Mouse (Mus musculus): ENCODE data around the gene Fggy. TPM values are rescaled to one million over a fixed set of nuclear protein-coding genes. Genes with fewer than 3 reads are reported as not detected.

The Fggy gene
- total and polyA plus RNA-seq, 3 experiments: not detected

DNA sequence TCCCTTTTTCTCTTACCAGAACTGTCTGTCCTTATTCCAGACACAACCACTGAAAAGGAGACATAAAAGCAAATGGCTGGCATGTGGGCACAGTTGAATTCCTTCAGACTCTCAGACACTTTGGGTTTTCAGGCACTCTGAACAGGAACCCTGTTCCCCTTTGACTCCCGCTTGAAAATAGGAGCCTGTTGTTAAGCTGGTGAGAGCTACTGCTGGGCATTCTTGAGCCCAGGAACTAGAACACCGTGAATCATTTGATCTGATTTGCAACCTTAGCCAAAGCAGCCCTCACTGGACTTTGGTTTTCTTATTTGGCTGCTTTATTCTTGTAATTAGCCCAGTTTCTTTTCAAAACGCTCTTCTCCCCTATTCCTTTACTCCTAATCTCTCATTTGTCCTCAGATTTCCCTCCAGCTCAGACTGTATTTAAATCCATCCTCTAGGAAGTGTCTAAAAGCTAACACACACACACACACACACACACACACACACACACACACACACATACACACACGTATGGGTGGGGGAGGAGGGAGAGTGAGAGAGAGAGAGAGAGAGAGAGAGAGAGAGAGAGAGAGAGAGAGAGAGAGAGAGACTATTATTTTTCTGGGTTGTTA lies 96.1 kb downstream of the Fggy start:
- no peaks in the 10 kb centered on the region for H3K79me2 ChIP-seq (ENCODE audit: control insufficient read depth, insufficient read depth, low read length, poor library complexity)
- DNase-seq (ENCODE audit: low read depth, low spot score): no peak
- no peaks in the 10 kb centered on the region for H3K27me3 ChIP-seq (ENCODE audit: control insufficient read depth in 1 of 2, insufficient read depth in 2 of 2, low read length in 2 of 2)
- H3K27ac ChIP-seq (ENCODE audit: control insufficient read depth, low read depth, low read length): no peak overlapping the region
- no peak for TF ChIP-seq POLR2A (IDR thresholded peaks at IDR 0.05; ENCODE audit: control insufficient read depth in 1 of 2, insufficient read depth in 1 of 2, low read depth in 1 of 2, low read length in 2 of 2, poor library complexity in 1 of 2)
- TF ChIP-seq BHLHE40 (IDR thresholded peaks at IDR 0.05; ENCODE audit: borderline replicate concordance, low read depth, low read length): no peak
- no peak for TF ChIP-seq ZMIZ1 (IDR thresholded peaks at IDR 0.05; ENCODE audit: low read depth, low read length)
- no peak for TF ChIP-seq RCOR1 (IDR thresholded peaks at IDR 0.05; ENCODE audit: low read depth, low read length)
- no peak for TF ChIP-seq MXI1 (IDR thresholded peaks at IDR 0.05; ENCODE audit: low read depth, low read length)
- no peak for TF ChIP-seq USF1 (IDR thresholded peaks at IDR 0.05; ENCODE audit: low read depth, low read length)
- TF ChIP-seq MYB (IDR thresholded peaks at IDR 0.05; ENCODE audit: low read depth, low read length): no peak
- TF ChIP-seq USF2 (IDR thresholded peaks at IDR 0.05; ENCODE audit: borderline replicate concordance in 1 of 2, insufficient read depth in 1 of 2, low read depth in 1 of 2, low read length in 2 of 2): no peak
- no peak overlapping the region for H3K4me3 ChIP-seq (ENCODE audit: control insufficient read depth in 1 of 2, insufficient read depth in 1 of 2, low read depth in 2 of 2, low read length in 2 of 2)
- no peaks in the 10 kb centered on the region for H3K4me1 ChIP-seq (ENCODE audit: control insufficient read depth in 1 of 2, insufficient read depth in 2 of 2, low read length in 2 of 2)
- H3K36me3 ChIP-seq (ENCODE audit: control insufficient read depth in 1 of 2, insufficient read depth in 2 of 2, low read length in 2 of 2): no peaks in the 10 kb centered on the region
- no peak overlapping the region for H3K9ac ChIP-seq (ENCODE audit: control insufficient read depth, low read depth, low read length, poor library complexity, severe bottlenecking)
- no peaks in the 10 kb centered on the region for H3K9me3 ChIP-seq (replicated peaks; ENCODE audit: insufficient read depth, low read length)

DNA sequence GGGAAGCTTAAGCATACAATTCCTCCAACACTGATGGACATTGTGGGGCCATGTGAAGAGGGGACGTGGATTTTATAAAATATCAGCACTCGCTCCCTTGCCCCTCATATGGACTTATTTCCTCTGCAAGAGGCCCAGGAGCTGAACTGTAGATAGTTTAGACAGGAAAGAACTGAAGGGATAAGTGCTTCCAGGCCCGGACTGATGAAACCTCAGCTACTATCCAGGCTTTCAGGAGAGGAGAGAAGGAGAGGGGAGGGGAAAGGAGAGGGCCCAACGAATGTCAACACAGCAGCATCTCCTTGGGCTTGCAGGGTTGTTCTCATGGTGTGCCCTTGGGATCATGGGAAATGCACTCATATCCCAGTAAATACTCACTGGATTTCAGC lies 96.6 kb downstream of the Fggy start:
- Histone ChIP-seq H3K36me3 (ENCODE audit: control insufficient read depth in 1 of 2, insufficient read depth in 2 of 2, low read length in 2 of 2) (no peaks in the 10 kb centered on the region), H3K79me2 (ENCODE audit: control insufficient read depth, insufficient read depth, low read length, poor library complexity) (no peaks in the 10 kb centered on the region), H3K4me3 (ENCODE audit: control insufficient read depth in 1 of 2, insufficient read depth in 1 of 2, low read depth in 2 of 2, low read length in 2 of 2) (no peak overlapping the region), H3K27ac (ENCODE audit: control insufficient read depth, low read depth, low read length) (no peak overlapping the region), H3K4me1 (ENCODE audit: control insufficient read depth in 1 of 2, insufficient read depth in 2 of 2, low read length in 2 of 2) (no peaks in the 10 kb centered on the region), H3K9me3 (replicated peaks; ENCODE audit: insufficient read depth, low read length) (no peaks in the 10 kb centered on the region), H3K27me3 (ENCODE audit: control insufficient read depth in 1 of 2, insufficient read depth in 2 of 2, low read length in 2 of 2) (no peaks in the 10 kb centered on the region), H3K9ac (ENCODE audit: control insufficient read depth, low read depth, low read length, poor library complexity, severe bottlenecking) (no peak overlapping the region)
- TF ChIP-seq TCF12 (IDR thresholded peaks at IDR 0.05; ENCODE audit: low read depth, low read length): no peak
- no peak for TF ChIP-seq ZMIZ1 (IDR thresholded peaks at IDR 0.05; ENCODE audit: low read depth, low read length)
- DNase-seq (ENCODE audit: low read depth, low spot score): no peak

DNA sequence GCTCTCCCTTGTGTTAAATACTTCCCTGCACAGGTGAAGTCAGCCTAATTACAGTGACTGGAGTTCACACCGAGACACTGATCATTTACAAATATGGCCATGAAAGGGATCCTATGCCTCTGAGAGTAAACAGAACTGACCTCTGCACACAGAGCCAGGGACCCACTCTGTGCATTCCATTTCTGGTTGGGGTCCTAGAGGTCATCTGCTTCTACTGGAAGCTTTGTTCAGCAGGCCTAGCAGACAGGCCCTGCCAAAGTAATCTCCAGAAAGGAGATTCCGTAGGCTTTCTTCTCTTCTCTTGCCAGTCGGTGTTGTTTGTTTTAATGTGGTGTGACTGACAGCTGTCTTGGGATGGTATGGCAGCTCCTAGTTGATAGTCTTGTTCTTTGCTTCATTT lies 101.7 kb downstream of the Fggy start:
- TF ChIP-seq CHD2 (IDR thresholded peaks at IDR 0.05; ENCODE audit: low read length) (no peak), POLR2AphosphoS2 (IDR thresholded peaks at IDR 0.05; ENCODE audit: low read length) (no peak), E2F4 (IDR thresholded peaks at IDR 0.05; ENCODE audit: borderline replicate concordance, low read depth, low read length) (no peak), NELFE (IDR thresholded peaks at IDR 0.05; ENCODE audit: low read depth, low read length) (no peak), BHLHE40 (IDR thresholded peaks at IDR 0.05; ENCODE audit: borderline replicate concordance, low read depth, low read length) (no peak), USF2 (IDR thresholded peaks at IDR 0.05; ENCODE audit: borderline replicate concordance in 1 of 2, insufficient read depth in 1 of 2, low read depth in 1 of 2, low read length in 2 of 2) (no peak), ZC3H11A (IDR thresholded peaks at IDR 0.05; ENCODE audit: low read depth, low read length) (no peak), TCF12 (IDR thresholded peaks at IDR 0.05; ENCODE audit: low read depth, low read length) (no peak), MAZ (IDR thresholded peaks at IDR 0.05; ENCODE audit: low read depth, low read length) (no peak), CHD1 (IDR thresholded peaks at IDR 0.05; ENCODE audit: low read depth, low read length) (no peak), POLR2A (IDR thresholded peaks at IDR 0.05; ENCODE audit: control insufficient read depth in 1 of 2, insufficient read depth in 1 of 2, low read depth in 1 of 2, low read length in 2 of 2, poor library complexity in 1 of 2) (no peak), GATA1 (IDR thresholded peaks at IDR 0.05; ENCODE audit: low read depth, low read length) (no peak), SMC3 (IDR thresholded peaks at IDR 0.05; ENCODE audit: low read depth, low read length) (no peak), ZMIZ1 (IDR thresholded peaks at IDR 0.05; ENCODE audit: low read depth, low read length) (no peak), RCOR1 (IDR thresholded peaks at IDR 0.05; ENCODE audit: low read depth, low read length) (no peak), GABPA (IDR thresholded peaks at IDR 0.05; ENCODE audit: low read depth, low read length) (no peak), MXI1 (IDR thresholded peaks at IDR 0.05; ENCODE audit: low read depth, low read length) (no peak), TBP (IDR thresholded peaks at IDR 0.05; ENCODE audit: low read depth, low read length) (no peak)

More for the DNA sequence above, 101.7 kb downstream of the Fggy start:
- H3K9me3 ChIP-seq (replicated peaks; ENCODE audit: insufficient read depth, low read length): no peaks in the 10 kb centered on the region
- no peaks in the 10 kb centered on the region for H3K27me3 ChIP-seq (ENCODE audit: control insufficient read depth in 1 of 2, insufficient read depth in 2 of 2, low read length in 2 of 2)
- no peak overlapping the region for H3K4me3 ChIP-seq (ENCODE audit: control insufficient read depth in 1 of 2, insufficient read depth in 1 of 2, low read depth in 2 of 2, low read length in 2 of 2)
- no peaks in the 10 kb centered on the region for H3K4me1 ChIP-seq (ENCODE audit: control insufficient read depth in 1 of 2, insufficient read depth in 2 of 2, low read length in 2 of 2)
- H3K36me3 ChIP-seq (ENCODE audit: control insufficient read depth in 1 of 2, insufficient read depth in 2 of 2, low read length in 2 of 2): no peaks in the 10 kb centered on the region
- no peaks in the 10 kb centered on the region for H3K79me2 ChIP-seq (ENCODE audit: control insufficient read depth, insufficient read depth, low read length, poor library complexity)
- H3K9ac ChIP-seq (ENCODE audit: control insufficient read depth, low read depth, low read length, poor library complexity, severe bottlenecking): no peak overlapping the region
- no peak for DNase-seq (ENCODE audit: low read depth, low spot score)
- H3K27ac ChIP-seq (ENCODE audit: control insufficient read depth, low read depth, low read length): no peak overlapping the region
